Mouse (Mus musculus): Measurements from ENCODE around the gene Ppp3ca. TPM values are rescaled to one million over a fixed set of nuclear protein-coding genes. Genes with fewer than 3 reads are reported as not detected.
A peak's percentile ranks its signal among the peaks of the same experiment; 100 is the strongest.

Gene Ppp3ca
- polyA plus RNA-seq, 1 experiment from 2014 or later: 142 TPM

DNA sequence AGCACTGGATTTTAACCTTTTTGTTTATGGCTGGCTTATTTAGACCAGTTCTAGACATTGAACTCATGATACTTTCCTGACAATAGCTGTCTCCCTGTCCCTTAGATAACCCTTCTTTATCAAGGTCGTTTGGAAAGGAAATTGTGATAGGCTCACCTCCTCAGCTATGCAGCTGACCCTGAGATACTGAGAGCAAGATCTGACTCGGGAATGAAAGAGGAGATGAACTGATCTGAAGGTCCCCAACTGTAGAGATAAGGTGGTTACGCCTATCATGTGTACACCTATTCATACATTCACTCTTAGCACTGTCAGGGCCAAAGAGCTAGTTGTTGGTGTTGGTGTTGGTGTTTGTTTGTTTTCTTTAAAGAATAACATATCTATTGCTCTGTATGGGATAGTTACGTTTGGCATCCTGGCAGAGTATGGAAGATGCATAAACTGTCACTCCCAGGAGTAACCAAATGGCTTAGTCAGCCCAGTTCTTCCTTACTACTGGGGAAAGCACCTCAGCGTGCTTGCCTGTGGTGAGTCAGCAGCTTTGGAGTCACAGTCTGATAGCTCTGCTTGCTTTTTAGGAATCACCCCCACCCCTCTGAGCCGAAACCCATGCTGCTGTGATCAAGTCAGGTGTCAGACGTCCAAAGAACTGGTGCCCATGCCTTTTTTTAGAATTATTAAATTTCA lies 91.5 kb downstream of the Ppp3ca start:
- Histone ChIP-seq H3K36me3 (no peaks in the 10 kb centered on the region), H3K27ac (replicated peaks) (no peak overlapping the region), H3K27me3 (no peaks in the 10 kb centered on the region), H3K9me3 (no peaks in the 10 kb centered on the region), H3K4me2 (no peak overlapping the region), H3K4me1 (replicated peaks) (peaks cover 40% of the 10 kb centered on the region), H3K4me3 (no peak overlapping the region), H3K9ac (no peak overlapping the region)
- ATAC-seq (ENCODE audit: low read depth): no peak
- 76% methylated on average over 7 of the region's 7 CpGs for WGBS

DNA sequence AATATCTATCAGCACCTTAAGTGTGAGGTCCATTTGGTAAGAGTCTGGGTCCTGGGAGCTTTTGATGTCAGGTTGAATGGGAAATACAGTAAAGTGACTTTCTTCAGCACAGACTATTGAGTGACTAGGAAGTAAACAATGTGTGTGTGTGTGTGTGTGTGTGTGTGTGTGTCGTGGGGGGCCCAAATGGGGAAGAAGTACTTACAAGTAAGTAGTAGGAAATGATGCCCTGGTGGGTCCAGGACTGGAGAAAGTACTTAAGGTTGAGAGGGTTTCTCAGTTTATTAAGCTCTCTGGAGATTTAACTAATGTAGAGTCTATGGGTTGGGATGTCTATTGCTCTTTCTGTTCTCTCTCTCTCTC lies 92.0 kb downstream of the Ppp3ca start:
- H3K4me1 ChIP-seq (replicated peaks): peaks cover 43% of the 10 kb centered on the region
- no peak overlapping the region for H3K4me2 ChIP-seq
- H3K4me3 ChIP-seq: no peak overlapping the region
- H3K9me3 ChIP-seq: no peaks in the 10 kb centered on the region
- WGBS: 75% methylated on average over 1 of the region's 1 CpGs
- ATAC-seq (ENCODE audit: low read depth): no peak
- H3K27me3 ChIP-seq: no peaks in the 10 kb centered on the region
- H3K36me3 ChIP-seq: no peaks in the 10 kb centered on the region
- H3K9ac ChIP-seq: no peak overlapping the region
- no peak overlapping the region for H3K27ac ChIP-seq (replicated peaks)

DNA sequence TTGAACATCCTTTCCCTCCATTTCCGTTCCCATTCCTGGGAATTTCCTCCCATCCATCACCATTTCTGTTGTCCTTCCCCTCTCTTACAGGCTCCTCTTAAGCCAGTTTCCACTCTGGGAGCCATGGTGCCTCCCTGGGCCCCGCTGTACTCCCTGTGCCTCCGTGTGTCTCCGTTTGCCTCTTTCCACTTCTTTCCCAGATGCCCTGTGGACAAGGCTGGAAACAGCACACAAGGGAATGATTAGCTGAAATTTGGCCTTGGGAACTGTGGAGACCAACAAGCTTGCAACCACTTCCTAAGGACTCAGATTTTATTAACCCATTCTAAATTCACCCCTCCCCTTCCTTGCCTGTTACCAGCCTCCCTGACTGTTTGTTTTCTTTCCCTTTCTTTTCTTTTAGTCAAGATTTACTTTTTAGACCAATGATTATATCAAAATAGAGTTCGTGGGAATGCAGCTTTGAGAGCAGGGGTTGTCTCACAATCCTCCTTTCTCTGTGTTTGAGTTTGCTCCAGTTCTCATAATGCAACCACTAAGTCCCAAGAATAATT lies 93.9 kb downstream of the Ppp3ca start:
- H3K4me2 ChIP-seq: no peak overlapping the region
- no peaks in the 10 kb centered on the region for H3K36me3 ChIP-seq
- H3K9me3 ChIP-seq: no peaks in the 10 kb centered on the region
- H3K27ac ChIP-seq (replicated peaks): no peak overlapping the region
- H3K9ac ChIP-seq: no peak overlapping the region
- WGBS: 49% methylated on average over 5 of the region's 5 CpGs
- H3K4me3 ChIP-seq: no peak overlapping the region
- peaks cover 43% of the 10 kb centered on the region for H3K4me1 ChIP-seq (replicated peaks)
- no peak for ATAC-seq (ENCODE audit: low read depth)
- H3K27me3 ChIP-seq: no peaks in the 10 kb centered on the region

DNA sequence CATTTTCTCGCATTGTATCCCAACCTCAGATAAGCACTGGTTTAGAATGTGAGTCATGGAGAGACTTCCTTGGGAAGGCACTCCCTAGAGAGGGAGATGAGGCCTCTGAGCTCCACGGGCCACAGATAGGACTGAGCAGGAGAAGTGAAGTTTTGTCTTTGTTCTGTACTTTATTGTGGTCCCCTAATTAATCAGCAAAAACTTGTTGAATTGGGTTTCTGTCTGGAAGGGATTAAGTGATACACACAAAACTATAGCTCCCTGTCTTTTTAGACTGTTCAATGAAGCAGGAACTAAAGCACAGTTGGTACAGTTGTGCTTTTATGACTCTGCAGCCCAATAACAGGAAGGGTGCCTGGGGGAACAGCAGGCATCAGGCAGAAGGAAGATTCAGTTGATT lies 95.6 kb downstream of the Ppp3ca start:
- no peak overlapping the region for H3K4me3 ChIP-seq
- no peak overlapping the region for H3K27ac ChIP-seq (replicated peaks)
- H3K4me2 ChIP-seq: no peak overlapping the region
- ATAC-seq (ENCODE audit: low read depth): peak; percentile 42; the same call in 1 of the 2 replicates
- H3K9me3 ChIP-seq: no peaks in the 10 kb centered on the region
- 48% methylated on average over 2 of the region's 2 CpGs for WGBS
- peaks cover 39% of the 10 kb centered on the region for H3K4me1 ChIP-seq (replicated peaks)
- H3K27me3 ChIP-seq: no peaks in the 10 kb centered on the region
- no peaks in the 10 kb centered on the region for H3K36me3 ChIP-seq
- H3K9ac ChIP-seq: no peak overlapping the region

DNA sequence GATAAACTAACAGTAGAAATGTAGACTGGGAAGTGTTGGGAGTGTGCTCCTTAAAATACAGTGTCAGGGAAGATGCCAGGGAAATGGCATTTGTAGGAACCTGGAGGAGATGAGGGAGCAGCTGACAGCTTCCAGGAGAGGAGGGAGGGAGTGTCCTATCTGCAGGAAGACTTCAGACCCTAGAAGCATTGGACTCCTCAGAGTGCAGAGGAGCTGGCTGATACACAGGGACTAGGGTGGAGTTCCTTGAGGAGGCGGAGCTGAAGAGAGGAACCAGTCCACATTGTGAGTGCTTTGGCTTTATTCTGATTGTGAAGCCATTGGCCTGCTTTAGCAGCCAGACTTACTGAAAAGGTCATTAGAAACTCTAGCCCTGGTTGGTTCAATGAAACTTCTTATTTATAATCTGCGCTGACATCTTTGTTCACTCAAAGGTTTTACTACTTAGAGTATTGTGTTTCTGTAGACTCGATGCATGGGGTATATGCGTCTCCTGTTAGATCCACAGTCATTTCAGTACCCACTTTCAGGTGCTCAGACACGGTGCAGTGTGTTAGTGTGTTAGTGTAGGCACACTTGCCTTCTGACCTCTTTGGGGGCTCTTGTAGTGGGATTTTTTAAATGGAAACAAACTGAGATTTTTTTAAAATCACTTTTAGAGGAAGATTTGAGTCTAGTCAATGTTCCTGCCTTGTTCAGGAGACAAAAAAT lies 99.0 kb downstream of the Ppp3ca start:
- Histone ChIP-seq H3K4me1 (replicated peaks) (peaks cover 34% of the 10 kb centered on the region), H3K27ac (replicated peaks) (no peak overlapping the region), H3K4me3 (no peak overlapping the region), H3K9me3 (no peaks in the 10 kb centered on the region), H3K27me3 (no peaks in the 10 kb centered on the region), H3K4me2 (no peak overlapping the region), H3K9ac (no peak overlapping the region), H3K36me3 (no peaks in the 10 kb centered on the region)
- WGBS: 90% methylated on average over 5 of the region's 5 CpGs
- ATAC-seq (ENCODE audit: low read depth): no peak

GRCm38 (mm10) chr3:136769486-136769882 lies 99.6 kb downstream of the Ppp3ca start:
- 84% methylated on average over 1 of the region's 1 CpGs for WGBS

DNA sequence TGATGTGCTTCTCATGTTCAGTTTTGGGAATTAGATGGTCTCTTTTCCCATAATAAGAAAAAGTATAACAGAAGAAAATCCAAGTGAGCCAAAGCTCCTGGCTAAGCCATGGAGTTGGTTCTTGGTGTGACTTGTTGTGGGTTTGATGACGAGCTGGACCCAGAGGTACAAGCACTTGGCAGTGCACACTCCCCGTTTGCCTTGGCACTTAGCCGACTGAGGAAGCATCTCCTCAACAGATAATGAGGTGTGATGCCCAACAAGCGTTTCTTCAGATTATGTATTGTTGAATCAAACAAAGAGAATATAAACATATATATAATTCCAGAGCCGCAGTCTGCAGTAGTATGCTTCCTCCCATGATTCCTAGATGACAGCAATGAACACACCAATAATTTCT lies 101.8 kb downstream of the Ppp3ca start:
- H3K9me3 ChIP-seq: no peaks in the 10 kb centered on the region
- peaks cover 13% of the 10 kb centered on the region; the same call in 1 of the 2 replicates for H3K4me1 ChIP-seq (replicated peaks)
- H3K4me2 ChIP-seq: no peak overlapping the region
- ATAC-seq (ENCODE audit: low read depth): no peak
- 87% methylated on average over 5 of the region's 5 CpGs for WGBS
- H3K9ac ChIP-seq: no peak overlapping the region
- H3K36me3 ChIP-seq: no peaks in the 10 kb centered on the region
- H3K27me3 ChIP-seq: no peaks in the 10 kb centered on the region
- no peak overlapping the region for H3K4me3 ChIP-seq
- no peak overlapping the region for H3K27ac ChIP-seq (replicated peaks)

More at GRCm38 (mm10) chr3:136769486-136769882, 99.6 kb downstream of the Ppp3ca start:
- H3K9me3 ChIP-seq: no peaks in the 10 kb centered on the region
- no peaks in the 10 kb centered on the region for H3K36me3 ChIP-seq
- ATAC-seq (ENCODE audit: low read depth): no peak
- no peak overlapping the region for H3K9ac ChIP-seq
- no peaks in the 10 kb centered on the region for H3K27me3 ChIP-seq
- peaks cover 28% of the 10 kb centered on the region for H3K4me1 ChIP-seq (replicated peaks)
- H3K4me2 ChIP-seq: no peak overlapping the region
- no peak overlapping the region for H3K4me3 ChIP-seq
- H3K27ac ChIP-seq (replicated peaks): no peak overlapping the region

DNA sequence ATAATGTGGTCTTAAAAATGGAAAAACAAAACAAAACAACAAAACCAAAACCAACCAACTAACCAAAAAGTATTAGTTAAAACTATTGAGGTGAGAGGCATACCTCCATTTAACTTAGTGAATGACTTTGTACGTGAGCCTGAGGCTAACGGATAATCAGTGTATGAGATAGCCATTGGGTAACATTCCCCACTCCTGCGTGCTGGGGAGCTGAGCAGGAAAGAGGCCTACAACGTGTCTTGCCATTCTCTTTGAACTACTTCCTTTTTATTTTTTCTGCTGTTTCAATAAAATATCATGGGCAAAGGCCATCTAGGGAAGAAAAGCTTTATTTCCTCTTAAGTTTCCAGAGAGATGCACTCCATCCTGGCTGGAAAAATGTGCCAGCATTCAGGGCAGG lies 103.3 kb downstream of the Ppp3ca start:
- Histone ChIP-seq H3K27ac (replicated peaks) (no peak overlapping the region), H3K4me1 (replicated peaks) (peaks cover 24% of the 10 kb centered on the region), H3K4me3 (no peak overlapping the region), H3K4me2 (no peak overlapping the region), H3K27me3 (no peaks in the 10 kb centered on the region), H3K9me3 (no peaks in the 10 kb centered on the region), H3K36me3 (no peaks in the 10 kb centered on the region), H3K9ac (no peak overlapping the region)
- ATAC-seq (ENCODE audit: low read depth): no peak
- WGBS: 86% methylated on average over 4 of the region's 4 CpGs

DNA sequence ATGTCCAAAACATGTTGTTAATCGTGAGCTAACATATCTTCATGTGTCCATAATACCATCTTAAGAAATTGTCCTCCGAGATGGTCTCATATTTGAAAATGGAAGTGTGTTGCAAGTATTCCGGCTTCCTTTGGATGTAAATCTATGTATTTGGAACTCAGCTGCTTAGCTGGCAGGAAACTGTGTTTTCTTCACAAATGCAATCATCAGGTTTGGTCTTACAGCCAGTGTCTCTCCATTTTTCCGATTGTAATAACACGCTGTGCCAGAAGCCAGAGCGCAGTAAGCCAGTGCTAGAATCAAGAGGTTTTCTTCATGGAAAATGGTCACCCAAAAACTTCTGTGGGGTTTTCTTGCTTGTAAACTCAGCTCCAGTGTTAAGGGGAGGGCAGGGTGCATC lies 104.3 kb downstream of the Ppp3ca start:
- Histone ChIP-seq H3K9me3 (no peaks in the 10 kb centered on the region), H3K4me2 (no peak overlapping the region), H3K36me3 (no peaks in the 10 kb centered on the region), H3K27me3 (no peaks in the 10 kb centered on the region), H3K4me3 (no peak overlapping the region), H3K9ac (no peak overlapping the region), H3K27ac (replicated peaks) (no peak overlapping the region), H3K4me1 (replicated peaks) (peaks cover 15% of the 10 kb centered on the region; the same call in 1 of the 2 replicates)
- 94% methylated on average over 6 of the region's 6 CpGs for WGBS
- no peak for ATAC-seq (ENCODE audit: low read depth)

DNA sequence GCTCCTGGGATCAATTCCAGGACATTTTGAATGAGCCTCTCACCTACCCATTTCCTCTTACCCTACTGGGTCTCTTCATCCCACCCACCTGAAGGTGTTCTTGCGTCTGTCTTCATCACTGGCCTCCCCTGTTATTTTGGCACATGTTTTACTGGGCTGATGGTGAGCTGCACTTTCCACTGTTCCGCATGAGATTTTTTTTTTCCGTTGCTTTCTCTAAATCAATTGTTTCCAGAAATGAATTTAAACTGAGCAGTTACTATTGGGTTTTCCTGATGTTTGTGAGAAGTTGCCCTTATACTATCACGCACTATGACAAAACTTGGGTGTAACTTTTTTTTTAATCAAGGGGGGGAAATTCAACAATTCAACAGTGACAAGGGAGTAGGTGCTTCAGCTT lies 106.6 kb downstream of the Ppp3ca start:
- Histone ChIP-seq H3K27me3 (no peaks in the 10 kb centered on the region), H3K9ac (no peak overlapping the region), H3K4me3 (no peak overlapping the region), H3K4me1 (replicated peaks) (peaks cover 15% of the 10 kb centered on the region; the same call in 1 of the 2 replicates), H3K9me3 (no peaks in the 10 kb centered on the region), H3K36me3 (no peaks in the 10 kb centered on the region), H3K27ac (replicated peaks) (no peak overlapping the region), H3K4me2 (no peak overlapping the region)
- ATAC-seq (ENCODE audit: low read depth): no peak
- 88% methylated on average over 4 of the region's 4 CpGs for WGBS

GRCm38 (mm10) chr3:136777380-136777779 lies 107.5 kb downstream of the Ppp3ca start:
- Histone ChIP-seq H3K9ac (no peak overlapping the region), H3K4me1 (replicated peaks) (peaks cover 15% of the 10 kb centered on the region; the same call in 1 of the 2 replicates), H3K27ac (replicated peaks) (no peak overlapping the region), H3K4me3 (no peak overlapping the region), H3K36me3 (no peaks in the 10 kb centered on the region), H3K4me2 (no peak overlapping the region), H3K27me3 (no peaks in the 10 kb centered on the region), H3K9me3 (no peaks in the 10 kb centered on the region)
- WGBS: 86% methylated on average over 7 of the region's 7 CpGs
- ATAC-seq (ENCODE audit: low read depth): no peak

DNA sequence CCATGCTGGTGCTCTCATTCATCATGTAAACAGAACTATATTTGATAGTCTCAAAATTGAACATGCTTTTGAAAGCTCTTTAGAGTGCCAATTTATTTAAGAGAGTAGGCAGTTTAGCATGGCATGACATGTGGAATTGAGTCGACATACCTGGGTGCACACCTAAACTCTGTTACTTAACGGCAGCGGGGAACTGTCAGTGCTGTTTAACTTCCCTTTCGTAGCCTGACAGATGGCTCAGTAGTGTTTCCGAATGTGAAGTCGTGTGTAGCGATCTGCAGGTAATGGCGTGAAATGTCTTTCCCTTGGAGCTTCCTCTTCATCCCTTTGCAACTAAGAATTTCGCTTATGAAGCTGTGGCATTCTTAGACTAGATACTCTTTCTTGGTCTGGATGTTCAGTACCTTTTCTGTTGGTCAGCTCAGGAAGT lies 107.9 kb downstream of the Ppp3ca start:
- no peak for ATAC-seq (ENCODE audit: low read depth)
- 87% methylated on average over 9 of the region's 9 CpGs for WGBS
- no peak overlapping the region for H3K4me3 ChIP-seq
- H3K27ac ChIP-seq (replicated peaks): no peak overlapping the region
- no peak overlapping the region for H3K4me2 ChIP-seq
- peaks cover 15% of the 10 kb centered on the region; the same call in 1 of the 2 replicates for H3K4me1 ChIP-seq (replicated peaks)
- no peaks in the 10 kb centered on the region for H3K9me3 ChIP-seq
- no peak overlapping the region for H3K9ac ChIP-seq
- H3K27me3 ChIP-seq: no peaks in the 10 kb centered on the region
- H3K36me3 ChIP-seq: no peaks in the 10 kb centered on the region
